Comparison of ENCODE assay signal across 8 mouse cellular contexts in genomic region chrX:50842046-50842445, GRCm38 (mm10). TPM values are rescaled to one million over a fixed set of nuclear protein-coding genes. Genes with fewer than 3 reads are reported as not detected.
DNase-seq lines count a peak whose midpoint lies in the region; ATAC-seq and TF ChIP-seq lines count a peak whose summit lies in the region.

No protein-coding gene starts in this region.

- H3K9ac ChIP-seq in heart, embryonic 14.5 days (ENCODE audit: low read length): peak overlapping the region; percentile 65
- peak overlapping the region; percentile 34; the same call in 1 of the 2 replicates for H3K9ac ChIP-seq in ES-E14 (ENCODE audit: insufficient read depth, low read depth, low read length, poor library complexity, severe bottlenecking)
- H3K9ac ChIP-seq in hindbrain, embryonic 14.5 days: no peak overlapping the region
- no peak overlapping the region for H3K9ac ChIP-seq in midbrain, embryonic 16.5 days (ENCODE audit: low read depth, low read length)

- H3K27ac ChIP-seq in heart, embryonic 14.5 days (replicated peaks in 1 of 2; ENCODE audit: control insufficient read depth in 1 of 2, insufficient read depth in 1 of 2, low read depth in 2 of 2, low read length in 2 of 2): no peak overlapping the region
- no peak overlapping the region for H3K27ac ChIP-seq in ES-E14 (ENCODE audit: insufficient read depth, low read depth, low read length, poor library complexity, severe bottlenecking)
- no peak overlapping the region for H3K27ac ChIP-seq in hindbrain, embryonic 14.5 days
- no peak overlapping the region for H3K27ac ChIP-seq in midbrain, embryonic 16.5 days (ENCODE audit: low read length)

- WGBS in heart, embryonic 14.5 days: 44% methylated on average over 9 of the region's 9 CpGs
- 50% methylated on average over 9 of the region's 9 CpGs for WGBS in hindbrain, embryonic 14.5 days
- WGBS in midbrain, embryonic 16.5 days: 45% methylated on average over 8 of the region's 9 CpGs

- DNase-seq in heart, adult 8-10 months (ENCODE audit: low spot score): no peak
- no peak for DNase-seq in ES-E14 (ENCODE audit: low read depth, low spot score)
- DNase-seq in hindbrain, embryonic 14.5 days (ENCODE audit: low spot score): no peak
- no peak for DNase-seq in left cerebral cortex, postnatal 10 days (ENCODE audit: extremely low spot score in 1 of 2, low spot score in 2 of 2)
- DNase-seq in cerebellum, postnatal 36 days: no peak
- DNase-seq in urinary bladder, postnatal 10 days (ENCODE audit: low spot score): no peak

- ATAC-seq in heart, embryonic 14.5 days (ENCODE audit: insufficient number of reproducible peaks, insufficient read depth, low FRiP score, low read depth): no peak
- no peak for ATAC-seq in hindbrain, embryonic 14.5 days (ENCODE audit: low FRiP score)
- ATAC-seq in midbrain, embryonic 16.5 days: peak; percentile 45; the same call in 1 of the 2 replicates

- peak overlapping the region; percentile 58 to 72 for H3K4me3 ChIP-seq in heart, embryonic 14.5 days (ENCODE audit: control insufficient read depth in 1 of 2, insufficient read depth in 1 of 2, low read depth in 1 of 2, low read length in 2 of 2)
- peak overlapping the region; percentile 64 to 66 for H3K4me3 ChIP-seq in ES-E14 (ENCODE audit: insufficient read depth in 1 of 2, low read depth in 1 of 2, low read length in 2 of 2, poor library complexity in 1 of 2, severe bottlenecking in 1 of 2)
- peak overlapping the region; percentile 45 for H3K4me3 ChIP-seq in hindbrain, embryonic 14.5 days (replicated peaks; ENCODE audit: low read length)
- H3K4me3 ChIP-seq in midbrain, embryonic 16.5 days (ENCODE audit: low read depth, low read length): peak overlapping the region; percentile 51

- peak overlapping the region; percentile 77 for H3K4me2 ChIP-seq in heart, embryonic 14.5 days (ENCODE audit: low read length)
- H3K4me2 ChIP-seq in hindbrain, embryonic 14.5 days (replicated peaks): peak overlapping the region; percentile 85
- peak overlapping the region; percentile 89 for H3K4me2 ChIP-seq in midbrain, embryonic 16.5 days (ENCODE audit: low read length)

- H3K36me3 ChIP-seq in heart, embryonic 14.5 days (ENCODE audit: control insufficient read depth, insufficient read depth, low read length): no peaks in the 10 kb centered on the region
- no peaks in the 10 kb centered on the region for H3K36me3 ChIP-seq in ES-E14 (ENCODE audit: control insufficient read depth, insufficient read depth, low read length, poor library complexity, severe bottlenecking)
- no peaks in the 10 kb centered on the region for H3K36me3 ChIP-seq in hindbrain, embryonic 14.5 days (replicated peaks; ENCODE audit: control insufficient read depth, insufficient read depth)
- H3K36me3 ChIP-seq in midbrain, embryonic 16.5 days (ENCODE audit: control insufficient read depth, insufficient read depth, low read length): no peaks in the 10 kb centered on the region

- intact Hi-C loops in left cerebral cortex, postnatal 10 days (cut with DNase I): no loop called here

- no peaks in the 10 kb centered on the region; the same call in 1 of the 2 replicates for H3K27me3 ChIP-seq in heart, embryonic 14.5 days (ENCODE audit: control insufficient read depth, insufficient read depth, low read length)
- H3K27me3 ChIP-seq in hindbrain, embryonic 14.5 days (ENCODE audit: control insufficient read depth, insufficient read depth, low read length): peaks cover 24% of the 10 kb centered on the region
- no peaks in the 10 kb centered on the region; the same call in 1 of the 2 replicates for H3K27me3 ChIP-seq in midbrain, embryonic 16.5 days (ENCODE audit: control insufficient read depth, insufficient read depth, low read depth, low read length)

- no peaks in the 10 kb centered on the region for H3K9me3 ChIP-seq in heart, embryonic 14.5 days (ENCODE audit: control insufficient read depth, low read length)
- H3K9me3 ChIP-seq in ES-E14 (ENCODE audit: control insufficient read depth, insufficient read depth, low read depth, low read length): no peaks in the 10 kb centered on the region
- no peaks in the 10 kb centered on the region for H3K9me3 ChIP-seq in hindbrain, embryonic 14.5 days (ENCODE audit: control insufficient read depth, low read length)
- no peaks in the 10 kb centered on the region for H3K9me3 ChIP-seq in midbrain, embryonic 16.5 days (replicated peaks; ENCODE audit: control insufficient read depth, low read length, poor library complexity, severe bottlenecking)

- in situ Hi-C loops in ES-E14 (cut with MboI; ENCODE audit: low sequenced_read_pairs in 2 of 2, unreplicated experiment in 2 of 2): no loop called here

- H3K4me1 ChIP-seq in heart, embryonic 14.5 days (ENCODE audit: control insufficient read depth in 2 of 2, insufficient read depth in 2 of 2, low read length in 2 of 2): no peaks in the 10 kb centered on the region
- no peaks in the 10 kb centered on the region for H3K4me1 ChIP-seq in ES-E14 (ENCODE audit: control insufficient read depth in 2 of 2, insufficient read depth in 2 of 2, low read length in 2 of 2, poor library complexity in 1 of 2)
- H3K4me1 ChIP-seq in hindbrain, embryonic 14.5 days (replicated peaks; ENCODE audit: control insufficient read depth, insufficient read depth, low read length): no peaks in the 10 kb centered on the region
- no peaks in the 10 kb centered on the region for H3K4me1 ChIP-seq in midbrain, embryonic 16.5 days (ENCODE audit: control insufficient read depth, insufficient read depth, low read length)

TF ChIP-seq in ES-E14, 5 proteins besides CTCF, POLR2A, EP300 and RAD21:
- TF ChIP-seq MAFK (IDR thresholded peaks at IDR 0.05; ENCODE audit: insufficient read depth, low read depth, low read length): no peak
- no peak for TF ChIP-seq ZC3H11A (IDR thresholded peaks at IDR 0.05; ENCODE audit: borderline replicate concordance, low read depth, low read length)
- no peak for TF ChIP-seq CHD2 (IDR thresholded peaks at IDR 0.05; ENCODE audit: low read depth, low read length)
- no peak for TF ChIP-seq ZNF384 (IDR thresholded peaks at IDR 0.05; ENCODE audit: low read depth, low read length)
- no peak for TF ChIP-seq HCFC1 (IDR thresholded peaks at IDR 0.05; ENCODE audit: borderline replicate concordance, insufficient read depth, low read length)

RNA-seq across cellular contexts. Expression of gene Stk26, which starts 1.2 kb away (rescaled TPM):
- polyA plus RNA-seq in heart, embryonic 14.5 days (2014; fragmentation: Nextera tagmentation; extraction: Ambion mirVana): 4.1 and 4.9 TPM in 2 replicates
- total RNA-seq in heart, adult 8-10 months (2022): 1 to 10 TPM; 1.3 to 2.7 (median 1.9) TPM
- 3.3 TPM in 2 replicates for total RNA-seq in ES-E14 (2012; rRNA removed)
- 0.31 and 0.37 TPM in 2 replicates for polyA plus RNA-seq in hindbrain, embryonic 14.5 days (2014; fragmentation: Nextera tagmentation; extraction: Ambion mirVana)
- 0.60 and 0.90 TPM in 2 replicates for polyA plus RNA-seq in midbrain, embryonic 16.5 days (2015; fragmentation: Nextera tagmentation; extraction: Ambion mirVana)
- 1 to 10 TPM in 1 of 2 experiments, under 1 TPM in 1; 0.97 to 1.7 TPM for total RNA-seq in left cerebral cortex, postnatal 10 days (2021)

Comparison
In these comparisons a context has a peak if more than half of its experiments do, and no peak if none do; other contexts are left out.
1. H3K9ac ChIP-seq: peak in heart, embryonic 14.5 days (single experiment) and ES-E14 (single experiment); none in hindbrain, embryonic 14.5 days (single experiment) and midbrain, embryonic 16.5 days (single experiment).
2. Peak in every context shown above with its lines, with median percentiles within 50 percentile points of each other: H3K4me2 ChIP-seq and H3K4me3 ChIP-seq.